Mouse (Mus musculus) kidney, adult 2 months (tissue): ENCODE results near the gene Vps33b.

Experiments
- CTCF ChIP-seq: fragments of 200-500 bp; conservative IDR thresholded peaks from 2 replicates; pipeline ENCODE4 v1.5.1; 2011; ENCODE audit warnings: low read depth, mild to moderate bottlenecking, control low read depth, low read length, moderate library complexity, mixed read lengths; ENCODE audit not compliant: insufficient read depth, insufficient read length
- POLR2A ChIP-seq: fragments of 200-500 bp; IDR thresholded peaks from one replicate; pipeline ENCODE4 v1.6.1; 2011; ENCODE audit warnings: low read depth, low read length, control low read depth

GRCm38 (mm10) chr7:80267764-80268163 is 1.7 kb upstream of the Vps33b start:
- no peak for TF ChIP-seq CTCF
- no peak for TF ChIP-seq POLR2A
